Mouse (Mus musculus): ENCODE measurements around the gene Gm45208. TPM values are rescaled to one million over a fixed set of nuclear protein-coding genes. Genes with fewer than 3 reads are reported as not detected.

Gene Gm45208
- 0.37 TPM in 1 of 2 replicates, not detected in the other for polyA plus RNA-seq (2015; fragmentation: Nextera tagmentation; extraction: Ambion mirVana)

DNA sequence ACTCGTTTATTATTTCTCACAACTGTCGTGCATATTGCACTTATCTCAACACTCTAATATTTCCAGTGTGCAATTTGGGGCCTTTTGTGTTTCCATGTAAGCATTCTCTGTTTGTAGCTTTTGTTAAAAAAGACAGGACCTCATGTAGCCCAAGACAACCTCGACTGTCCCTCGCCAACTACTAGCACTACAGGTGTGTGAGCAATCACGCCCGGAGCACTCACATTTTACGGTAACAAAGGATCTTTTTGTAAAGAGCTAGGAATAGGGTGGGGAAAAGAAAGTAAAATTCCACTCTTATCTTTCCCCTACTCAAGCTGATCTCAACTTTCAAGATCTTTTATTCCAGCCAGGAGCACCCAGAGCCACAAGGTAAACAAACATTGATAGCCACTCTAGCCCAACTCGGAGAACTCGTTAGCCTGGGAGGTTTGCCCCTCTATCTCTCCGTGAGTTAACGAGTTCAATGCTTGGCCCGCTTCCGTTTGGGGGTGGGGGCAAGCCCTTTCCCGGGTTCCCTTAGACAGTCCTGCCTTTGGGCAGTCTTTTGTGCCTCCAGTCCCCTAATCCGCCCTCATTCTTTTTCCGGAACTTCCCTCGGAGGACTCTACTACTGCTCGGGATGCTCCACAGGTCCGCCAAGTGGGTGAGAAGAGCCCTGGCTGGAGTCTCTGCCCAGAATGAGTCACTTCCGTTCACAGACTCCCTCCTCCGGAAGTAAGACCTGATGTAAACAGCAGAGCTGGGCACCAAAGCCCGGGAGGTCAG lies at the start of gene Gm45208:
Gm45208 (plus strand) TSS at position 732 of the 768 bp plus-strand sequence.
- Histone ChIP-seq H3K36me3 (ENCODE audit: control insufficient read depth, insufficient read depth, low read length) (no peaks in the 10 kb centered on the region), H3K9me3 (ENCODE audit: control insufficient read depth, low read length) (no peaks in the 10 kb centered on the region), H3K27ac (ENCODE audit: low read length) (peak within 1 kb of the TSS; percentile 92), H3K9ac (ENCODE audit: low read depth, low read length) (peak within 1 kb of the TSS; percentile 73), H3K4me1 (ENCODE audit: control insufficient read depth, insufficient read depth, low read length) (no peaks in the 10 kb centered on the region), H3K4me2 (ENCODE audit: low read depth, low read length) (peak within 1 kb of the TSS; percentile 73), H3K27me3 (replicated peaks; ENCODE audit: control insufficient read depth, insufficient read depth, low read length) (no peaks in the 10 kb centered on the region), H3K4me3 (ENCODE audit: low read length) (peak within 1 kb of the TSS; percentile 65)
- peak; percentile 95 for ATAC-seq
- 19% methylated on average over 22 of the region's 22 CpGs for WGBS

DNA sequence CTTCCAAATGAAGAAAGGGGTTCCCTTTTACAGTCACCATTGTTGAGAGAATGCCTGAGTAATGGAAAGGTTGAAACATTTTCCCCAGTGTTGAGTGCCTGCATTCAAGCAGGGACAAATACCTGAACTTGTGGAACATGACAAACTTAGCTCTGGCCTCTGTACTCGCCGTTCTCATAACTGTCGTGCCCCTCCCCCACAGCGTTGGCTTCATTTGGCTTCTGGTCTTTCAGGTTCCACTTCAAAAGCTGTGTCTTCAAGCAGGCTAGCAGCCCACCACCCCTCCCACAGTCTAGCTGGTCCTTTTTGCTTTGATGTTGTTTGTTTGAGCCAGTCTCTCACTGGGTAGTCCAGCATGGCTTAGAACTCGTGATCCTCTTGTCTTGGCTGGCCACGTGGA lies 49.3 kb upstream of the Gm45208 start:
- ATAC-seq = no peak

DNA sequence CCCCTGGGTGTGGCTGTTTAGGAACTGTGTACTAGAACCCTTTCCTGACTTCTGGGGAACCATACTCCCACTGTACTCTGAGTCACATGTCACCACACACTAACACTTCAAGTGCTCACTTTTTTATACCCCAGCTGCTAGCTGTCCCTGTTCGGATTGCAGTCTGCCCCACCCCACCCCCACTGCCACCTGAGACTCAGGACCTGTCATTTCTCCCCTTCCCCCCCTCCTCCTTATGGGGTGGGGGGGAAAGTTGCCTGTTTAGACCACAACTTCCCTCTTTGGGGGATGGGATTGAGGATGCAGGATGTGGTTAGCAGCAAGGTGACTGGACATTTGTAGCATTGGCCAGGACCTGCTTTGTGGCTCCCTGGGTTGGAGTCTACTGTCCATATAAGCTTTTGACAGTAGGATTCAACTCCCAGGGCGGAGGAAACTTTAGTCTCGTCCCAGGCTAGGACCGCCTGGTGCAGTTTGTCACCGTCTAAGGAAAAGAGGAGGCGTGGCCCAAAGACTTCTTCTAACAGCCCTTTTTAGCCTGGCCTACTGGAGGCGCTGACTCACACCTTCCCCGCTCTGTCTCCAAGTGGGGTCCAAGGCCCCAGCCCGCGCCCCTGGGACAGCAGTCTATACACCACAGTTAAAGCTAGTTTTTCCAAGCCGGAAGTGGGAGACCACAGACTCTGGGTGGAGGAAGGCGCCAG lies 48.3 kb upstream of the Gm45208 start:
- Histone ChIP-seq H3K9me3 (ENCODE audit: control insufficient read depth, low read length) (no peaks in the 10 kb centered on the region), H3K4me3 (ENCODE audit: low read length) (peak overlapping the region; percentile 38), H3K36me3 (ENCODE audit: control insufficient read depth, insufficient read depth, low read length) (no peaks in the 10 kb centered on the region), H3K4me1 (ENCODE audit: control insufficient read depth, insufficient read depth, low read length) (peaks cover 5% of the 10 kb centered on the region), H3K27me3 (replicated peaks; ENCODE audit: control insufficient read depth, insufficient read depth, low read length) (no peaks in the 10 kb centered on the region), H3K4me2 (ENCODE audit: low read depth, low read length) (peak overlapping the region; percentile 68), H3K9ac (ENCODE audit: low read depth, low read length) (peak overlapping the region; percentile 61), H3K27ac (ENCODE audit: low read length) (peak overlapping the region; percentile 75)
- 31% methylated on average over 12 of the region's 12 CpGs for WGBS
- peak; percentile 41 for ATAC-seq

More for the DNA sequence above, 49.3 kb upstream of the Gm45208 start:
- Histone ChIP-seq H3K4me2 (ENCODE audit: low read depth, low read length) (no peak overlapping the region), H3K4me1 (ENCODE audit: control insufficient read depth, insufficient read depth, low read length) (peaks cover 5% of the 10 kb centered on the region), H3K4me3 (ENCODE audit: low read length) (no peak overlapping the region), H3K36me3 (ENCODE audit: control insufficient read depth, insufficient read depth, low read length) (no peaks in the 10 kb centered on the region), H3K9ac (ENCODE audit: low read depth, low read length) (no peak overlapping the region), H3K9me3 (ENCODE audit: control insufficient read depth, low read length) (no peaks in the 10 kb centered on the region), H3K27ac (ENCODE audit: low read length) (no peak overlapping the region), H3K27me3 (replicated peaks; ENCODE audit: control insufficient read depth, insufficient read depth, low read length) (no peaks in the 10 kb centered on the region)
- 41% methylated on average over 6 of the region's 6 CpGs for WGBS

DNA sequence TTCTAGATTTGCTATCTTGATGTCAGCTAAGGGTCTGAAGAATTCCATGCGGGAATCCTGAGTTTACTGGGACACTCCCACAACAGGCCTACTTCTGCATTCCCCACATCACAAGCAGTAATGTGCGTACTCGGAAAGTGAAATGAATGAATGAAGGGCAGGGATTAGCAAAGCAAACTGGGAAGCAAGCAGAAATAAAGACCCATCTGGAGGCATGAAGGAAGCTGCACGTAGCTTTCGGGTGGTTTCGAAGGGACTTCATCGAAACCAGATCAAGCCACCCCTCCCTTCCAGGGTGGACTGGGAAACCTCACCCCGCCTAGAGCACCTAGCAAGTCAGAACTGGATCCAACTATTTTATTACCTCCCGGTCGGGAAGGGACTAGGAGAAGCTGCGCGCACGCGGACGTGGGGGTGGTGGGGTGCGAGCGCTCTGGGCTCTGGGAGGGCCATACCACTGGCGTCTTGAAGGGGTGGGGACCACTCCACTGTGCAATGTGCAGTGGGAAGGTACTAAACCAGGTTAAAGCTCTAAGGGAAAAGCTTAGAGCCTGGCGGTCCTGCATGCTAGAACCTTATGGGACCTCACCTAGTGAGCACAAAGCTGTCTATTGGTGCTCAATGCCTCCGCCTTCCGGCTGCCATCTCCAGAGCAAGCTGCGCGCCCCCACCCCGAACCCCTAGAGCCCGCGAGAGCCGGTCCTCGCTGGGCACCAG lies 47.6 kb upstream of the Gm45208 start:
- ATAC-seq = peak; percentile 43
- H3K4me2 ChIP-seq (ENCODE audit: low read depth, low read length) = peak overlapping the region; percentile 68
- H3K27ac ChIP-seq (ENCODE audit: low read length) = peak overlapping the region; percentile 75
- H3K9me3 ChIP-seq (ENCODE audit: control insufficient read depth, low read length) = no peaks in the 10 kb centered on the region
- H3K36me3 ChIP-seq (ENCODE audit: control insufficient read depth, insufficient read depth, low read length) = no peaks in the 10 kb centered on the region
- peaks cover 5% of the 10 kb centered on the region for H3K4me1 ChIP-seq (ENCODE audit: control insufficient read depth, insufficient read depth, low read length)
- no peaks in the 10 kb centered on the region for H3K27me3 ChIP-seq (replicated peaks; ENCODE audit: control insufficient read depth, insufficient read depth, low read length)
- H3K4me3 ChIP-seq (ENCODE audit: low read length) = peak overlapping the region; percentile 38
- 30% methylated on average over 28 of the region's 28 CpGs for WGBS
- peak overlapping the region; percentile 61 for H3K9ac ChIP-seq (ENCODE audit: low read depth, low read length)

DNA sequence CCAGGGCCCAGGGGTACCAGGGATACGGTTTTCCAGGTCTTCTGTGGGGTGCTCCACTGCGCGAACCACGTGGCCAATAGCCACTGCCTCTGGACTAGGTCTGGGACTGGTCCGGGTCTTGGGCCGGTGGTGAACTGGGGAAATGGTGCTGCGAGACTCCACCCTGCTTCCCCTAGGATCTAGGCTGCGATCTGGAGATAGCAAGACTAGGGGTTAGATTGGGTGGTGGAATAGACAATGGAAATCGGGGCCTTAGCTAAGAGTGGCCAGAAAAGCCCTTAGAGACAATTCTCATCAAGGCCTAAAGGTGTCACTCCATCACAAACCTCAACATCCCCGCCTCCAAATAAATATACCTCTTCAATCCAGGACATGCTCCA lies 47.1 kb upstream of the Gm45208 start:
- ATAC-seq = peak; percentile 9; the same call in 1 of the 2 replicates
- WGBS = 27% methylated on average over 10 of the region's 10 CpGs
- peak overlapping the region; percentile 61 for H3K9ac ChIP-seq (ENCODE audit: low read depth, low read length)

DNA sequence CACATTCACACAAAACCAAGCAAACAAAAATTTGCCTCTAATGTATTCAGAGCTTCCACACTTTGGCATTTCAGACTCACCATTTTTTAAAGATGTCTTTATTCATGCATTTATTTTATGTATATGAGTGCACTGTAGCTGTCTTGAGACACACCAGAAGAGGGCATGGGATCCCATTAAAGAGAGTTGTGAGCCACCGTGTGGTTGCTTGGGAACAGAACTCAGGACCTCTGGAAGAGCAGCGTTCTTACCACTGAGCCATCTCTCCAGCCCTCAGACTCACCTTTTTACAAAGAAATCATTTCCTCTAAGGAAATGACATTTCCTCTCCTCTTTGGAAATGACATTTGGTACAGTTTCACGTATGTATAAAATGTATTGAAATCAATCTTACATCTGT lies 43.1 kb upstream of the Gm45208 start:
- 40% methylated on average over 3 of the region's 3 CpGs for WGBS
- no peaks in the 10 kb centered on the region for H3K9me3 ChIP-seq (ENCODE audit: control insufficient read depth, low read length)
- no peak overlapping the region for H3K9ac ChIP-seq (ENCODE audit: low read depth, low read length)
- H3K4me2 ChIP-seq (ENCODE audit: low read depth, low read length) = no peak overlapping the region
- ATAC-seq = no peak
- H3K27ac ChIP-seq (ENCODE audit: low read length) = no peak overlapping the region
- no peak overlapping the region for H3K4me3 ChIP-seq (ENCODE audit: low read length)
- H3K36me3 ChIP-seq (ENCODE audit: control insufficient read depth, insufficient read depth, low read length) = no peaks in the 10 kb centered on the region
- peaks cover 5% of the 10 kb centered on the region for H3K4me1 ChIP-seq (ENCODE audit: control insufficient read depth, insufficient read depth, low read length)
- H3K27me3 ChIP-seq (replicated peaks; ENCODE audit: control insufficient read depth, insufficient read depth, low read length) = no peaks in the 10 kb centered on the region

More for the DNA sequence above, 47.1 kb upstream of the Gm45208 start:
- peaks cover 5% of the 10 kb centered on the region for H3K4me1 ChIP-seq (ENCODE audit: control insufficient read depth, insufficient read depth, low read length)
- H3K27ac ChIP-seq (ENCODE audit: low read length) = peak overlapping the region; percentile 75
- peak overlapping the region; percentile 68 for H3K4me2 ChIP-seq (ENCODE audit: low read depth, low read length)
- peak overlapping the region; percentile 38 for H3K4me3 ChIP-seq (ENCODE audit: low read length)
- H3K9me3 ChIP-seq (ENCODE audit: control insufficient read depth, low read length) = no peaks in the 10 kb centered on the region
- H3K27me3 ChIP-seq (replicated peaks; ENCODE audit: control insufficient read depth, insufficient read depth, low read length) = no peaks in the 10 kb centered on the region
- H3K36me3 ChIP-seq (ENCODE audit: control insufficient read depth, insufficient read depth, low read length) = no peaks in the 10 kb centered on the region

DNA sequence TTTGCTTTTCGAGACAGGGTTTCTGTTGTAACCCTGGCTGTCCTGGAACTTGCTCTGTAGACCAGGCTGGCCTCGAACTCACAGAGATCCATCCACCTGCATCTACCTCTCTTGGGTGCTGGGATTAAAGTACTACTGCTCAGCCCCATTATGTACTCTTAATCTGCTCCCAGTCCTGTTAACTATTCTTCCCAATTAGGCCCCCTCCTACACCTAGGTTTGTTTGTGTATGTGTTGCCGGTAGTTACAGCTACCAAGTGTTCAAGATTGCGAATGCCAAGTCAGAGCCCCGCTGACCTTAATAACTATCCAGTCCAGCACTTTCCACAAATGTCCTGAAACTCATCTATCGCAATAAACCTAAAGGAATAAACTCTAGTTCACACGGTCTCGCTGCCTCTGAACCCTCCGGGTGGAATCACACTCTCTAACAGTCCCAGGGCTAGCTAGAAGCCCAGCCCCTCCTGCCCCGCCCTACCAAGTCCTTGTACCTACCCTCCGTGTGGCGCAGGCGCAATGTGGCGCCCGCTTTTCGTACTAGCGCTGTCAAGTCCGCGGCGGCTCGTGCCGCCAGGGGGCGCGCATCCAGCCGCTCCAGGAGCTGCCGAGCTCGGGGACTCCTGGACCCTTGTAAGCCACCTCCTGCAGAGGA lies 42.5 kb upstream of the Gm45208 start:
- Histone ChIP-seq H3K27me3 (replicated peaks; ENCODE audit: control insufficient read depth, insufficient read depth, low read length) (no peaks in the 10 kb centered on the region), H3K36me3 (ENCODE audit: control insufficient read depth, insufficient read depth, low read length) (no peaks in the 10 kb centered on the region), H3K27ac (ENCODE audit: low read length) (no peak overlapping the region), H3K4me3 (ENCODE audit: low read length) (peak overlapping the region; percentile 38), H3K4me1 (ENCODE audit: control insufficient read depth, insufficient read depth, low read length) (no peaks in the 10 kb centered on the region; the same call in none of the 2 replicates), H3K9me3 (ENCODE audit: control insufficient read depth, low read length) (no peaks in the 10 kb centered on the region), H3K9ac (ENCODE audit: low read depth, low read length) (0 out of 2 replicates have a peak overlapping the region, but pooled peaks have one; percentile 33), H3K4me2 (ENCODE audit: low read depth, low read length) (peak overlapping the region; percentile 55)
- ATAC-seq = peak; percentile 97
- 16% methylated on average over 27 of the region's 27 CpGs for WGBS

DNA sequence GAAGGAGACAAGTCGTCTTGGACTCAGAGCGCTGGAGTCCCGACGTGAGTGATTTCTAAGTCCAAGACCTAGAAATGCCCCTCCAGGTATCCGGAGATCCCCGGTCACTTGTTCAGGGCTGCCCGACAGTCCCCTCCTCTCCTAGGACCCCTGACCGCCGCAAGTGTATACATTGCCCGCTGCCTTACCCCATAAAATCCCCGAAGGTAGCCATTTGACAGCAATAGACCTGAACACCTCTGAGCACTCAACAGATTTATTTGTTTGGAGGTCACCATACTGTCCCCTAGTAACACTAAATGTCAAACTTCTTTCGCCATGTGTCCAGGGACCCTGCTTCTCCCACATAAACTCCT lies 42.0 kb upstream of the Gm45208 start:
- 18% methylated on average over 12 of the region's 12 CpGs for WGBS
- H3K4me2 ChIP-seq (ENCODE audit: low read depth, low read length) = peak overlapping the region; percentile 55
- H3K27ac ChIP-seq (ENCODE audit: low read length) = no peak overlapping the region
- ATAC-seq = peak; percentile 14
- H3K4me3 ChIP-seq (ENCODE audit: low read length) = peak overlapping the region; percentile 38
- H3K27me3 ChIP-seq (replicated peaks; ENCODE audit: control insufficient read depth, insufficient read depth, low read length) = no peaks in the 10 kb centered on the region
- no peaks in the 10 kb centered on the region for H3K36me3 ChIP-seq (ENCODE audit: control insufficient read depth, insufficient read depth, low read length)
- 0 out of 2 replicates have a peak overlapping the region, but pooled peaks have one; percentile 33 for H3K9ac ChIP-seq (ENCODE audit: low read depth, low read length)
- no peaks in the 10 kb centered on the region; the same call in 1 of the 2 replicates for H3K4me1 ChIP-seq (ENCODE audit: control insufficient read depth, insufficient read depth, low read length)
- no peaks in the 10 kb centered on the region for H3K9me3 ChIP-seq (ENCODE audit: control insufficient read depth, low read length)

Data from intestine, embryonic 16.5 days (tissue).